Comparison of ENCODE assay signal across 8 mouse cellular contexts in genomic region chr9:41583711-41584329, GRCm38 (mm10).
A peak's percentile ranks its signal among the peaks of the same experiment; 100 is the strongest.
DNase-seq lines count a peak whose midpoint lies in the region; ATAC-seq lines count a peak whose summit lies in the region.

No protein-coding gene starts in this region.

- H3K9me3 ChIP-seq in heart, embryonic 15.5 days (replicated peaks), result no peaks in the 10 kb centered on the region
- no peaks in the 10 kb centered on the region for H3K9me3 ChIP-seq in midbrain, embryonic 12.5 days

- peaks cover 32% of the 10 kb centered on the region for H3K4me1 ChIP-seq in heart, embryonic 15.5 days (replicated peaks)
- H3K4me1 ChIP-seq in midbrain, embryonic 12.5 days, result peaks cover 38% of the 10 kb centered on the region

- H3K27me3 ChIP-seq in heart, embryonic 15.5 days, result no peaks in the 10 kb centered on the region
- no peaks in the 10 kb centered on the region for H3K27me3 ChIP-seq in midbrain, embryonic 12.5 days

- 0 out of 2 replicates have a peak, but pooled peaks cover 3% of the 10 kb centered on the region for H3K36me3 ChIP-seq in heart, embryonic 15.5 days
- peaks cover 22% of the 10 kb centered on the region for H3K36me3 ChIP-seq in midbrain, embryonic 12.5 days

- WGBS in heart, embryonic 15.5 days, result 43% methylated on average over 8 of the region's 8 CpGs
- WGBS in midbrain, embryonic 12.5 days, result 12% methylated on average over 8 of the region's 8 CpGs

- DNase-seq in layer of hippocampus, postnatal 10 days (ENCODE audit: low spot score in 2 of 2), result peak; percentile 46 to 55
- no peak for DNase-seq in layer of hippocampus, adult 8-10 months (ENCODE audit: low spot score in 2 of 2)
- peak; percentile 62 for DNase-seq in embryo, embryonic 10.5 days (ENCODE audit: low spot score)
- no peak for DNase-seq in thymus, postnatal 10 days (ENCODE audit: low spot score in 2 of 2)
- DNase-seq in ovary, postnatal 36 days (ENCODE audit: low spot score), result no peak

- peak overlapping the region; percentile 20 for H3K9ac ChIP-seq in heart, embryonic 15.5 days
- peak overlapping the region; percentile 98 for H3K9ac ChIP-seq in midbrain, embryonic 12.5 days (replicated peaks)

- peak overlapping the region; percentile 71 for H3K4me3 ChIP-seq in heart, embryonic 15.5 days
- H3K4me3 ChIP-seq in midbrain, embryonic 12.5 days, result peak overlapping the region; percentile 81

- peak overlapping the region; percentile 31 for H3K27ac ChIP-seq in heart, embryonic 15.5 days
- peak overlapping the region; percentile 99 for H3K27ac ChIP-seq in midbrain, embryonic 12.5 days (replicated peaks)

- no peak for ATAC-seq in heart, embryonic 15.5 days (replicated peaks; ENCODE audit: insufficient number of reproducible peaks, insufficient read depth, low FRiP score, low read depth)
- peak; percentile 28; the same call in 1 of the 2 replicates for ATAC-seq in midbrain, embryonic 12.5 days (ENCODE audit: low FRiP score, low read depth)
- no peak for ATAC-seq in megakaryocyte, adult 5-6 weeks (ENCODE audit: poor library complexity, severe bottlenecking)

- H3K4me2 ChIP-seq in heart, embryonic 15.5 days, result peak overlapping the region; percentile 70
- H3K4me2 ChIP-seq in midbrain, embryonic 12.5 days (replicated peaks), result peak overlapping the region; percentile 65

Comparison
In these comparisons a context has a peak if more than half of its experiments do, and no peak if none do; other contexts are left out.
1. DNase-seq: peak in layer of hippocampus, postnatal 10 days (2 of 2) and embryo, embryonic 10.5 days (single experiment); none in layer of hippocampus, adult 8-10 months (0 of 2), thymus, postnatal 10 days (0 of 2) and ovary, postnatal 36 days (single experiment).